Mouse (Mus musculus): Measurements from ENCODE around the gene Ttll11. TPM values are rescaled to one million over a fixed set of nuclear protein-coding genes. Genes with fewer than 3 reads are reported as not detected.

Ttll11 gene
- polyA plus RNA-seq, 1 experiment from 2014 or later: 0.94 TPM

DNA sequence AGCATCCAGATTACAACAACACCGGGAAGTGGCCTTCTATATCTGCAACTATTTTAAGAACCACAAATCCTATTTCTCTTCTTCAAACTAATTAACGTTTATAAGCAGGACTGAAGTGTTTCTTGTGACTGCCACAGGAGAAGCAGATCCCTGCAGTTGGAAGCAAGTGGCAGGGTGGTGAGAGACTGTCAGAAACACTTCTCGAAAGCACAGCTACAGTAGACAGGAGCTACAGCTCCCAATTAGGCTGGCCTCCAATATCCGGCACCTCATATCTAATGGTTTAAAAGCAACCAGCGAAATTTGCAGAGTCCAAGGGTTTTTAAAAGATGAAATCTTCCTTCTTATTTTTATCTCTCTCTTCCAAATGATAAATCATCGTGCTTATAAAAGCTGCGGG lies 104.1 kb downstream of the Ttll11 start:
- Histone ChIP-seq H3K27me3 (no peaks in the 10 kb centered on the region), H3K4me2 (no peak overlapping the region), H3K4me3 (no peak overlapping the region), H3K9me3 (replicated peaks) (no peaks in the 10 kb centered on the region), H3K36me3 (no peaks in the 10 kb centered on the region), H3K27ac (no peak overlapping the region), H3K4me1 (replicated peaks) (peaks cover 17% of the 10 kb centered on the region), H3K9ac (no peak overlapping the region)
- 43% methylated on average over 7 of the region's 7 CpGs for WGBS
- no peak for ATAC-seq (replicated peaks; ENCODE audit: insufficient number of reproducible peaks, insufficient read depth, low FRiP score, low read depth)

DNA sequence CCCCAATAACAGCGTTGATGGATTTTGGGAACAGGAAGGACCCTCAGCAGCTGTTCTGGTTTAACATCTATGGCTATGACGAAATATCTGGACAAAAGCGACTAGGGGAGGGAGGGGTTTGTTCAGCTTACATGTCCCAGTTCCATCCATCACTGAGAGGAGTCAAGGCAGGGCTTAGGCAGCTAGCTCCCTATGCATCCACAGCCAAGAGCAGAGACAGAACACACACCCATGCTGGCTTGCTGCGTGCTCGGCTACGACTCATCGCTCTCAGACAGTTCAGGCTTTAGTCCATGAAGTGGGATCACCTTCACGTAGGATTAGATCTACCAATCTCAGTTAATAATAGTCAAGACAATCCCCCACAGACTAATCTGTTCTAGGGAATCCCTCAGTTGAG lies 105.3 kb downstream of the Ttll11 start:
- Histone ChIP-seq H3K9me3 (replicated peaks) (no peaks in the 10 kb centered on the region), H3K9ac (no peak overlapping the region), H3K27ac (no peak overlapping the region), H3K4me1 (replicated peaks) (peaks cover 12% of the 10 kb centered on the region), H3K4me3 (no peak overlapping the region), H3K27me3 (no peaks in the 10 kb centered on the region), H3K36me3 (no peaks in the 10 kb centered on the region), H3K4me2 (no peak overlapping the region)
- no peak for ATAC-seq (replicated peaks; ENCODE audit: insufficient number of reproducible peaks, insufficient read depth, low FRiP score, low read depth)
- whole genome bisulfite sequencing: 80% methylated on average over 8 of the region's 8 CpGs

DNA sequence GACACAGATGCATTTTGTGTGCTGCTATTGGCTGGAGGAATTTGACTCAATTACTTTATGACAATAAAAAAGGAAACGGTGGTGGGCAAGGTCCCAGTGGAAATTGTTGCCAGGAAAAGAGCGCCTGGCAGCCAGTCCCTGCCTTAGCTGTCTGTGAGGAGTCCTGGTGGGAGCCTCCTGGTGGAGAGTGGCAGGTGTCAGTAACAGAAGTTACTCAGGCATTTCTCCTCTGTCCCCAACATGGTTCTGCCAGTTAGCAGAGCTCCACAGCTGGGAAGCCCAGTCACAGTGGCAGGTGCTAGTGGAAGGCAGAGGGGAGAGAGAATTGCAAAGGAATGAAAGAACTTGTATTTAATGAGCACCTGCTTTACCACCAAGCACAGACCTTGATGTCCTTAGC lies 110.5 kb downstream of the Ttll11 start:
- ATAC-seq (replicated peaks; ENCODE audit: insufficient number of reproducible peaks, insufficient read depth, low FRiP score, low read depth): no peak
- H3K4me3 ChIP-seq: no peak overlapping the region
- 53% methylated on average over 2 of the region's 2 CpGs for WGBS
- no peaks in the 10 kb centered on the region for H3K9me3 ChIP-seq (replicated peaks)
- H3K4me1 ChIP-seq (replicated peaks): no peaks in the 10 kb centered on the region
- no peaks in the 10 kb centered on the region for H3K27me3 ChIP-seq
- H3K4me2 ChIP-seq: no peak overlapping the region
- H3K36me3 ChIP-seq: no peaks in the 10 kb centered on the region
- no peak overlapping the region for H3K9ac ChIP-seq
- no peak overlapping the region for H3K27ac ChIP-seq

DNA sequence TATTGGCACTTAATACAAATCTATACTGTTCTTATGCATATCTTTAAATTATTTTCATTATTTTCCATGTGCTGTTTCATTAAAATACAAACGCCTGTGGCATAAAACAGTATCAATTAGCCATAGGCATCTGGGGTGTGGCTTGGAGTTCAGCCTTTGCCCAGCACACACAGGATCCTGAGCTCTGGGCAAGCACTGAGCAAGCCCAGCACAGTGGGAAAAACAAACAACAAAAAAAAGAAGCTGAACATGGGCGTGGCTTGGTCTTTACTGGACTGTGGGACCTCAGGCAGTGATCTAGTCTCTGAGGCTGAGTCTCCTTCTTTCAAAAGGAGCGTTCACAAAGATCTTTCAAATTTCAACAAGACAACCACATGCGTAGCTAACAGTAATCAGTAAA lies 116.4 kb downstream of the Ttll11 start:
- Histone ChIP-seq H3K9me3 (replicated peaks) (no peaks in the 10 kb centered on the region), H3K27me3 (no peaks in the 10 kb centered on the region), H3K36me3 (no peaks in the 10 kb centered on the region), H3K27ac (no peak overlapping the region), H3K9ac (no peak overlapping the region), H3K4me1 (replicated peaks) (peaks cover 21% of the 10 kb centered on the region), H3K4me2 (no peak overlapping the region), H3K4me3 (no peak overlapping the region)
- ATAC-seq (replicated peaks; ENCODE audit: insufficient number of reproducible peaks, insufficient read depth, low FRiP score, low read depth): no peak
- WGBS: 75% methylated on average over 4 of the region's 4 CpGs

DNA sequence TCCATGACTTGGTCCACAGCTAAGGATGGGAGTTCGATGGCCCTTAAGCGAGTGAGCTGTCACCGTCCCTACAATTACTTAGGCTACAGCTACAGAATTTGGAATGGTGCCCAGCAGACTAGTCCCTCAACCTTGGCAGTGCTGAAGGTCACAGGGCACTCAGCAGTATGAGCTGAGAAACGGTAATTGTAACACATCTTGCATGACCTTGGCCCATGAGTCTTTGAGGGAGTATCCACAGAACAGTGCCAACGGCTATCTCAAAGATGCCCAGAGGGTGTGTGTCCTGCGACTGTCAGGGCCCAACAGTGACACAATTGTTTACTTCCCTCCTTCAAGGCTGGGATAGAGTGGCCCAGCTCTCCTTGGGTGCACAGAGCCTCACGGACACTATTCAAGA lies 118.5 kb downstream of the Ttll11 start:
- Histone ChIP-seq H3K9me3 (replicated peaks) (no peaks in the 10 kb centered on the region), H3K27me3 (no peaks in the 10 kb centered on the region), H3K36me3 (no peaks in the 10 kb centered on the region), H3K4me2 (no peak overlapping the region), H3K27ac (no peak overlapping the region), H3K9ac (no peak overlapping the region), H3K4me3 (no peak overlapping the region), H3K4me1 (replicated peaks) (peaks cover 23% of the 10 kb centered on the region)
- WGBS: 57% methylated on average over 7 of the region's 7 CpGs
- ATAC-seq (replicated peaks; ENCODE audit: insufficient number of reproducible peaks, insufficient read depth, low FRiP score, low read depth): no peak; the same call in 1 of the 2 replicates

DNA sequence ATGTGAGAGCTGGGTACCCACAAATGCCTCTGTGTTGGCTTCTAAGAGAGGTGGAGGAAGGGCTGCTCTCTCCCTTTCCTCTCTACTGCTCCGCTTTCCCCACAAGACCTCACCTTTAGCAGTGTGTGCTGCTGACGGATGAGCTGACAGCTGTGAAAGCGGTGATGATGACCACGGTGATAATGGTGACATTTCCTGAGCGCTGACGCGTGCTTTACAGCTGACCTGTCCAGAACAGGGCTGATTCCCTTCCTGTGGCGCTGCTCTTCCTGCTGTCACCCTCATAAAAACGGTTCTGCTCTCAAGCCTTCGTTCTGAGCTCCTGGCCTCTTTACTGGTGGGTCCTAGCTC lies 119.3 kb downstream of the Ttll11 start:
- peak; percentile 44; the same call in 1 of the 2 replicates for ATAC-seq (replicated peaks; ENCODE audit: insufficient number of reproducible peaks, insufficient read depth, low FRiP score, low read depth)
- WGBS: 11% methylated on average over 10 of the region's 10 CpGs
- no peaks in the 10 kb centered on the region for H3K36me3 ChIP-seq
- no peak overlapping the region for H3K9ac ChIP-seq
- 0 out of 2 replicates have a peak overlapping the region, but pooled peaks have one; percentile 11 for H3K27ac ChIP-seq
- peaks cover 23% of the 10 kb centered on the region for H3K4me1 ChIP-seq (replicated peaks)
- no peak overlapping the region for H3K4me3 ChIP-seq
- no peak overlapping the region for H3K4me2 ChIP-seq
- H3K27me3 ChIP-seq: no peaks in the 10 kb centered on the region
- no peaks in the 10 kb centered on the region for H3K9me3 ChIP-seq (replicated peaks)

DNA sequence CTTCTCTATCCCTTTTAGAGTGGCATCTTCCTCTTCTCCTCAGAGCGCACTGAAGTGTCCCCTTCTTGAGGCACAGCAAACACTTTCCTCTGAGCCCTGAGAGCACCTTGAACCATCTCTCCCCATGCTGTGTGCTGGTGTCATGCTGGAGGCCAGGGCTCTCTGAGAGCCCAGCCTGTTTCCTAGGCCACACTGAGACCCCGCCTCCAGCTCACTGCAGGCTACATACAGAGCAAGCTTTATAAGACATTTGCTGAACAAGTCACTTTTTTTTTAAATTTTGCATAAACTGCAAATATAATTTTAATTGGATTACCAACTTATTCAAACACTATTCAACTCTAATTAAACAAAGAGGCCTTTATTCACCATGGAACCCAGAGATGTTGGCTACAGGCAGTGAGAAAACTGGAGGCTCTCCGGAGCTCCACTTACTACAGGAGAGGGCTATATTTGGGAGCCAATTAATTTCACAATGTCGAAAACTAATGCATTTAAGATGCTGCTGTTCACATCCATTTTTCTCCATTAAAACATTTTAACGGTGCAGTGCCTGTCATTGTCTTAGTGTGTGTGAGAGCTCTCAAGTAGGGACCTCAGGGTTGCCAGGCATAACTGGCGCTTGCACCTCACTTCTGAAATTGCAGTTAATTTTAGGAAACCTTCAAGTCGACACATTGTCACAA lies 119.9 kb downstream of the Ttll11 start:
- Histone ChIP-seq H3K36me3 (no peaks in the 10 kb centered on the region), H3K4me3 (no peak overlapping the region), H3K4me2 (no peak overlapping the region), H3K9me3 (replicated peaks) (no peaks in the 10 kb centered on the region), H3K9ac (no peak overlapping the region), H3K27ac (0 out of 2 replicates have a peak overlapping the region, but pooled peaks have one; percentile 11), H3K4me1 (replicated peaks) (peaks cover 23% of the 10 kb centered on the region), H3K27me3 (no peaks in the 10 kb centered on the region)
- ATAC-seq (replicated peaks; ENCODE audit: insufficient number of reproducible peaks, insufficient read depth, low FRiP score, low read depth): peak; percentile 12; the same call in 1 of the 2 replicates
- 60% methylated on average over 7 of the region's 7 CpGs for WGBS

DNA sequence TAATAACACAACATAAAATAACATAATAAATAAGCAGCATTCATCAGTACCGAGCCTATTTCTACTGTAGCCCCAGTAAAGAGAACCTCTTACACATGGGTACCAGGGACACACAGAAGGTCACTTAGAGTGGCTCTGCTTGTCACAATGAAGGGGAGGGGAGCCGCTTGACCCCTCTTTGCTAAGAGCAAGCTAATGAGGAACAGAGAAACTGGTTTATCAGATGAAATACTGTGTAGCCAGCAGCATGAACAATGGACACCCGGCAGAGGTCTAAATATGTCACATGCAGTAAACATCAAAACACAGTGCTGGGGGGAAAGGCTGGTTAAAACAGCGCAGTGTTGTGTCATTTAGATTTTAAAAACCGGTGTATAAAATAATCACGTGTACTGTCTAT lies 121.4 kb downstream of the Ttll11 start:
- H3K4me3 ChIP-seq: no peak overlapping the region
- no peak overlapping the region for H3K27ac ChIP-seq
- WGBS: 63% methylated on average over 6 of the region's 6 CpGs
- no peak overlapping the region for H3K4me2 ChIP-seq
- H3K27me3 ChIP-seq: no peaks in the 10 kb centered on the region
- H3K9ac ChIP-seq: no peak overlapping the region
- peaks cover 23% of the 10 kb centered on the region for H3K4me1 ChIP-seq (replicated peaks)
- no peaks in the 10 kb centered on the region for H3K9me3 ChIP-seq (replicated peaks)
- H3K36me3 ChIP-seq: no peaks in the 10 kb centered on the region
- no peak for ATAC-seq (replicated peaks; ENCODE audit: insufficient number of reproducible peaks, insufficient read depth, low FRiP score, low read depth)

DNA sequence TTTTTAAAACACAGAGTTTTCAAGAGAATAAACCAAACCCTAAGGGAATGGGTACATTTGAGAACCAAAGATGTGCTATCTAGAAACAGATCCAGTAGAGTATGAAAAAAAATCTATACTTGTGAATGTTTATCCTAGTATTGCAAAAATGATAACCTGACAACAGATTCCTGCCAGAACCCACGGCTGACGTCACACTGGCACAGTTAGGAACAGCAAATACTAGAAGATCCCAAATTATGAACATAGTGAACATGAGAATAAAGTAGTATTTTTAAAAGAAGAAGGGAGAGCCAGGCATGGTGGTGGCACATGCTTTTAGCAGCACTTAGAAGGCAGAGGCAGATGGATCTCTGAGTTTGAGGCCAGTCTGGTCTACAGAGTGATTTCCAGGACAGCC lies 122.8 kb downstream of the Ttll11 start:
- no peak for ATAC-seq (replicated peaks; ENCODE audit: insufficient number of reproducible peaks, insufficient read depth, low FRiP score, low read depth)
- H3K4me1 ChIP-seq (replicated peaks): peaks cover 28% of the 10 kb centered on the region
- no peak overlapping the region for H3K27ac ChIP-seq
- no peak overlapping the region for H3K9ac ChIP-seq
- WGBS: 79% methylated on average over 2 of the region's 2 CpGs
- H3K36me3 ChIP-seq: no peaks in the 10 kb centered on the region
- H3K4me3 ChIP-seq: no peak overlapping the region
- H3K4me2 ChIP-seq: no peak overlapping the region
- H3K9me3 ChIP-seq (replicated peaks): no peaks in the 10 kb centered on the region
- no peaks in the 10 kb centered on the region for H3K27me3 ChIP-seq

DNA sequence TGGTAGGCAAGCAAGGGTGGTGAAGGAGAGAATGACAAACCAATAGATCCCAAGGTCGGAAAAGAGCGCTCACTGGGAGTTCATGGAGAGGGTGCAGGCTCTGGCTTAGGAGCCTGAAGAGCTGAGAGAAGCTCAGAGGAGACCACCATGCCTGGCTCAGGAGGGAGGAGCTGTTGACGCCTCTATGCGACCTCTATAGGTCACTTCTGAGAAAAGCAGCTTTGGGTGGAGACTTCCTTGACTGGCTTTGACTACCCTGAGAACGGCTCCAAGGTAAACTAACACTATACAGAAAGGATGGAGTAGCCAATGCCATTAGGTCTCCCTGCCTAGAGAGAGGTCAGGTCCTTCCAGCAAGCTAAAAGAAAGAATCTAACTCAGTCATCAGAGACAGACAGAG lies 124.8 kb downstream of the Ttll11 start:
- Histone ChIP-seq H3K27me3 (no peaks in the 10 kb centered on the region), H3K4me1 (replicated peaks) (peaks cover 16% of the 10 kb centered on the region), H3K4me2 (no peak overlapping the region), H3K36me3 (no peaks in the 10 kb centered on the region), H3K27ac (no peak overlapping the region), H3K9me3 (replicated peaks) (no peaks in the 10 kb centered on the region), H3K9ac (no peak overlapping the region), H3K4me3 (no peak overlapping the region)
- ATAC-seq (replicated peaks; ENCODE audit: insufficient number of reproducible peaks, insufficient read depth, low FRiP score, low read depth): no peak
- WGBS: 37% methylated on average over 5 of the region's 5 CpGs

DNA sequence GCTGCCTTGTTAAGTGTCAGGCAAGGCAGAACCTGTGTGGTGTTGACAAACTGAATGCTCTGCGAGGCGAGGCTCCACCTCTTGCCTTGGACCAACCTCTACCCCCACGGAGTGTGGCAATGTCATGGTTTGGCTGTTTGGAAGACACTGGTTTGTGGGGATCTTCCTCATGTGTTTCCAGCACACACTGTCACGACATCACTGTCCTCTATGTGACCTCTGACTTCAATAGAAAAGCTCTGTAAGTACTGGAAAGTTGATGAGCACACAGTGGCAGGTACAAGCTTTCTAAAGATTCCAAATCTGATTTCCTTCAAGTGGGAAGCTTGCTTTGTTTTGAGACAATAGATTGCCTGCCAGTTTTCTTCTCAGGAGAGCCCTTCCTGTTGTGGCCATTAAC lies 126.7 kb downstream of the Ttll11 start:
- 49% methylated on average over 4 of the region's 4 CpGs for WGBS
- Histone ChIP-seq H3K9ac (no peak overlapping the region), H3K4me3 (no peak overlapping the region), H3K4me2 (no peak overlapping the region), H3K4me1 (replicated peaks) (peaks cover 8% of the 10 kb centered on the region; the same call in 1 of the 2 replicates), H3K36me3 (no peaks in the 10 kb centered on the region), H3K27ac (no peak overlapping the region), H3K9me3 (replicated peaks) (no peaks in the 10 kb centered on the region), H3K27me3 (no peaks in the 10 kb centered on the region)
- ATAC-seq (replicated peaks; ENCODE audit: insufficient number of reproducible peaks, insufficient read depth, low FRiP score, low read depth): no peak

DNA sequence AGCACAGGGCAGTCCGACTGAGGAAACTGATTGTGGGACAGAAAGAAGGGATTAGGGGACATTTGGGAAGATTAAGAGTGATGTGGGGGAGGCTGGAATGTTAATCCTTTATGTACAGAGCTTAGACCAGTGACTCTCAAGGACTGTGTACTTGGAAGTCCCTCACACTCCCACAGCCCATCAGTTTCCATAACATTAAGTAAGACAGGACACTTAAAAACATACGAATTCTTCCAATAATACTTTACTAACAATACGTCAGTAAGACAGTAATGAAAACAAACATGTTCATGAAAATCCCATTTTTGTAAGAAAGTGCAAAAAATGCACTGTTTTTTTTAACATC lies 127.6 kb downstream of the Ttll11 start:
- H3K36me3 ChIP-seq: no peaks in the 10 kb centered on the region
- no peak overlapping the region for H3K27ac ChIP-seq
- H3K4me3 ChIP-seq: no peak overlapping the region
- H3K9me3 ChIP-seq (replicated peaks): no peaks in the 10 kb centered on the region
- no peak overlapping the region for H3K9ac ChIP-seq
- WGBS: 75% methylated on average over 3 of the region's 3 CpGs
- no peak for ATAC-seq (replicated peaks; ENCODE audit: insufficient number of reproducible peaks, insufficient read depth, low FRiP score, low read depth)
- no peaks in the 10 kb centered on the region for H3K27me3 ChIP-seq
- H3K4me2 ChIP-seq: no peak overlapping the region
- H3K4me1 ChIP-seq (replicated peaks): peaks cover 8% of the 10 kb centered on the region; the same call in 1 of the 2 replicates
